Mouse (Mus musculus) erythroblast, embryonic 14.5 days (primary cell): ENCODE results near the gene 1700028K03Rik.

Source experiments
- GATA1 ChIP-seq: IDR thresholded peaks from 2 replicates; pipeline ENCODE4 v1.6.1; 2012; ENCODE audit warnings: low read length, inconsistent platforms, mixed read lengths
- TAL1 ChIP-seq: IDR thresholded peaks from 3 replicates; pipeline ENCODE4 v1.6.1; 2012; ENCODE audit warnings: low read length, inconsistent platforms, mixed read lengths

- TF ChIP-seq GATA1 (no peak), TAL1 (no peak)
Observed at GRCm38 (mm10) chr5:107548444-107548843, 13.9 kb downstream of the 1700028K03Rik start.
